Mouse (Mus musculus) limb, embryonic 14.5 days (tissue): ENCODE data around the gene Fam207a. TPM values are rescaled to one million over a fixed set of nuclear protein-coding genes. Genes with fewer than 3 reads are reported as not detected.
A peak's percentile ranks its signal among the peaks of the same experiment; 100 is the strongest.

Experiments used
- ATAC-seq: fragments of 200-750 bp; cut with Nextera tagmentation; 2 replicates; pipeline ENCODE4 v1.8.0; 2017; ENCODE audit warnings: low read depth, moderate number of reproducible peaks, moderate TSS enrichment; ENCODE audit not compliant: low FRiP score
- DNase-seq: peaks from one replicate; pipeline ENCODE4 v3.0.0-alpha.2; 2015; ENCODE audit warnings: low spot score
- H3K27ac ChIP-seq: fragments of 300-500 bp; sonication (generic); replicated peaks from 2 replicates; pipeline ENCODE4 v1.5.1; 2014; ENCODE audit warnings: low read depth, mild to moderate bottlenecking, low read length, moderate library complexity, mixed read lengths
- H3K27me3 ChIP-seq: fragments of 300-500 bp; sonication (generic); 2 replicates; pipeline ENCODE4 v1.6.1; 2014; ENCODE audit warnings: low read length, mixed read lengths; ENCODE audit not compliant: control insufficient read depth, insufficient read depth
- H3K36me3 ChIP-seq: fragments of 300-500 bp; sonication (generic); 2 replicates; pipeline ENCODE4 v1.6.1; 2014; ENCODE audit warnings: mild to moderate bottlenecking, low read length, moderate library complexity, mixed read lengths; ENCODE audit not compliant: control insufficient read depth, insufficient read depth
- H3K4me1 ChIP-seq: fragments of 300-500 bp; sonication (generic); 2 replicates; pipeline ENCODE4 v1.6.1; 2014; ENCODE audit warnings: antibody characterized with exemption, low read length, mixed read lengths; ENCODE audit not compliant: control insufficient read depth, insufficient read depth
- H3K4me2 ChIP-seq: fragments of 300-500 bp; sonication (generic); replicated peaks from 2 replicates; pipeline ENCODE4 v1.6.1; 2014; ENCODE audit warnings: low read depth, mild to moderate bottlenecking, low read length, moderate library complexity; ENCODE audit not compliant: severe bottlenecking
- H3K4me3 ChIP-seq: fragments of 300-500 bp; sonication (generic); replicated peaks from 2 replicates; pipeline ENCODE4 v1.5.1; 2014; ENCODE audit warnings: low read length
- H3K9ac ChIP-seq: fragments of 300-500 bp; sonication (generic); 2 replicates; pipeline ENCODE4 v1.6.1; 2014; ENCODE audit warnings: mild to moderate bottlenecking, low read depth, low read length, moderate library complexity; ENCODE audit not compliant: severe bottlenecking
- H3K9me3 ChIP-seq: fragments of 300-500 bp; sonication (generic); 2 replicates; pipeline ENCODE4 v1.6.1; 2016; ENCODE audit warnings: low read length; ENCODE audit not compliant: control insufficient read depth
- POLR2A ChIP-seq: fragments of 200-500 bp; IDR thresholded peaks from 2 replicates; pipeline ENCODE4 v1.8.0; 2012; ENCODE audit warnings: inconsistent platforms, mild to moderate bottlenecking, moderate library complexity, borderline replicate concordance; ENCODE audit not compliant: insufficient read depth, insufficient read length; ENCODE audit errors: extremely low read depth
- WGBS: fragments of 180-500 bp; shearing (Covaris S2); extraction: QIAGEN DNeasy Blood & Tissue Kit; methylation state at CpG from one replicate; pipeline ENCODE4 v1.1.7; 2014; 5-methylcytosine and 5-hydroxymethylcytosine counted together
- polyA plus RNA-seq, 2 experiments: library from polyadenylated mRNA; depleted of rRNA in 1 of 2; stranded (reverse) in 1 of 2; unstranded in 1 of 2; fragments of >200 nt; fragmentation: Nextera tagmentation in 1 of 2; extraction: Ambion mirVana in 1 of 2; gene quantifications; 2 replicates each; pipeline versions ENCODE4 v1.2.1 to v1.2.3; 2012 to 2014

Fam207a gene
- polyA plus RNA-seq, 2 experiments = 38.6 to 41.7 TPM

DNA sequence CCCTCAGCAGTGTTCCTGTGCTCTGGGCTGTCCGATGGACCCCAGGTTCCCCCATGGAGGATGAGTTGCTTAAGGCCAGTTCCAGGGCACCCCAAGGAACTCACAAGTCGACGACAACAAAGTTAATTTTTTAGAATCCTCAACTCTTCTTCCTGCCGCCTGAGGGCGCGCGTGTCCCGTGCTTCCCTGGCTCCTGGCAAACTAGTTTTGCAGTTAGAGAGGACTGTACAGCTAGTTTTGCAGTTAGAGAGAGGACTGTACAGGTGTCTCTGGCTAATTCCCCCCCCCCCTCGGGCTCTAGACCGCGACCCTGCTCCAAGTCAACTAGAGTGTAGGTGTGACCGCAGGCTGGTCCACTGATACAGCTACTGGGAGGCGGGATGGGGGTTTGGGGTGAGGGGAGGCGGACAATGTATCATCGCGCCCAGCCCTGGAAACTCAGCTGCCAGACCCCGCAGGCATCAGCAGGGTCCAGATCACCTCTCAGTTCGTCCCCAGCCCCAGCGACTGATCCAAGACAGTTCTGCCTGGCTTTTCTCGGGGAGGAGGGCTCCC lies 1.6 kb upstream of the Fam207a start:
- H3K9me3 ChIP-seq = no peaks in the 10 kb centered on the region
- H3K4me2 ChIP-seq = peak overlapping the region; percentile 84
- no peaks in the 10 kb centered on the region for H3K27me3 ChIP-seq
- H3K36me3 ChIP-seq = peaks cover 15% of the 10 kb centered on the region
- TF ChIP-seq POLR2A = no peak
- H3K9ac ChIP-seq = 0 out of 2 replicates have a peak overlapping the region, but pooled peaks have one; percentile 86
- ATAC-seq = 0 out of 2 replicates have a peak, but pooled peaks have one; percentile 11
- no peak overlapping the region for H3K27ac ChIP-seq
- H3K4me1 ChIP-seq = peaks cover 16% of the 10 kb centered on the region
- peak; percentile 42 for DNase-seq
- WGBS = 22% methylated on average over 20 of the region's 20 CpGs
- no peak overlapping the region for H3K4me3 ChIP-seq

DNA sequence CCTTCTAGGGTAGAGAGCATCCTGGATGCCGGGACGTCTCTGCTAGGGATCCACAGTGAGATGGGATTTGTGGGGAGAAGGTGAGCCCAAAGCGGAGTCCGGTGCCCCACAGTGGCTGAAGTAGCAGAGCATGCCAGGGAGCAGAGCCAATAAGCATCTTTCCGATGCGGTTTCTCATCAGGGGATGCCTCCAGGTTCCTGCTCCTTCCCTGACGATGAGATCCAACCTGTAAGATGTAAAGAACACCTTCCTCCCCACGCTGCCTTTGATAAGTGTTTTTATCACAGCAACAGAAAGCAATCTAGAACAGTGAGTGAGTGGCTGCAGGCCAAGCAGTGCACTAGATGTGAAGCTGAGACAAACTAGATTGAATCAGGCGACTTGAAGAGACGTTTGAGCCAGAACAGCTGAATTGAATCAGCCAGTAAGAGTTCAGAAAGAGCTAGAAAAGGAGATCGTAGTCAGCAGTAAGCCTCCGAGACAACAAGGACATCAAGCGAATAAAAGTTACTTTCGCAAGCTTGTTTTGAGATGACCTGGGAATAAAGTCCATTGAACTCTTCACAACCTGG lies 880 bp upstream of the Fam207a start:
- TF ChIP-seq POLR2A = no peak
- Histone ChIP-seq H3K27ac (peak overlapping the region; percentile 86), H3K27me3 (no peaks in the 10 kb centered on the region), H3K4me3 (peak overlapping the region; percentile 94), H3K36me3 (peaks cover 22% of the 10 kb centered on the region), H3K4me2 (peak overlapping the region; percentile 84), H3K9me3 (no peaks in the 10 kb centered on the region), H3K4me1 (peaks cover 14% of the 10 kb centered on the region), H3K9ac (peak overlapping the region; percentile 86)
- DNase-seq (peak; percentile 16), ATAC-seq (no peak)
- 44% methylated on average over 14 of the region's 14 CpGs for WGBS

GRCm38 (mm10) chr10:77510225-77510982 lies 5.2 kb downstream of the Fam207a start:
- DNase-seq (no peak), ATAC-seq (no peak)
- TF ChIP-seq POLR2A = no peak
- Histone ChIP-seq H3K9me3 (no peaks in the 10 kb centered on the region), H3K4me2 (no peak overlapping the region), H3K4me1 (peaks cover 5% of the 10 kb centered on the region), H3K27ac (no peak overlapping the region), H3K9ac (no peak overlapping the region), H3K27me3 (no peaks in the 10 kb centered on the region), H3K4me3 (no peak overlapping the region), H3K36me3 (peaks cover 73% of the 10 kb centered on the region)
- 71% methylated on average over 15 of the region's 15 CpGs for WGBS

DNA sequence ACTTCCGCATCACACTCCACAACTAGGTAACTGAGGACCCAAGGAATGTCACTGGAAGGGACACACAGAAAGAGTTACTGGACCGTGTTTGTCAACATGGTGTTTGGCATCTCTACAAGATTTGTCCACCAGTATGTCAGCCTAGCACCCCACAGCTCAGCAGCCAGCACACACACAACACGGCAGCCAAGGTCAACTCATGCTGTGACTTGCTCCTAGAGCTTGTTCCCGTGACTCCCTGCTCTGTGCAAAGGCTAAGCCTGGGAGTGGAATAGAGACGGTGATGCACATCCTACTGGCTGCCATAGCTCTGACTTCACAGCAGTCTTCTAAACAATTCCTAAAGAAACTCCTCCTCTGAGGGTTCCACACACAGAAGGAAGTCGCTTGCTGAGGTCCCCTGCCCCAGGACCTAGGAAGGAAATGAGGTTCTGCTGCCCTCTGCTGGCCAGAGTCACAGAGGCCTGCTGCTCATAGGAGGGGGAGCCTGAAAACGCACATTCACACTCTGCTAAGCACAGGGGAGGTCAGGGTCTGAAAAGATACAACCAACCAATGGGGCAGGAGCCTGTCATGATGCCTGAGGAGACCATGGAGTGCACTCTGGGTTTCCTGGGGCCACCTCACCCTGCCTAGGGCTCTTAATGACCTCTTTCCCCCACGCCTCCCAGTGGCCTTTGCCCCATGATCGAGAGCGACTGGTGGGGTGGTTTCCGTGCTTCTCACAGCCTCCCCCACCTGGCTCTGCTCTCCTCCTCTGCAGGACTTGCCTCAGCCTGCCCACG lies 6.0 kb downstream of the Fam207a start:
- WGBS = 52% methylated on average over 12 of the region's 12 CpGs
- Histone ChIP-seq H3K9ac (no peak overlapping the region), H3K4me2 (no peak overlapping the region), H3K36me3 (peaks cover 81% of the 10 kb centered on the region), H3K9me3 (no peaks in the 10 kb centered on the region), H3K27ac (no peak overlapping the region), H3K27me3 (no peaks in the 10 kb centered on the region), H3K4me1 (peaks cover 2% of the 10 kb centered on the region), H3K4me3 (no peak overlapping the region)
- DNase-seq (peak; percentile 86), ATAC-seq (peak; percentile 80; the same call in 1 of the 2 replicates)
- no peak for TF ChIP-seq POLR2A

- no peak for TF ChIP-seq POLR2A
- Histone ChIP-seq H3K4me1 (no peaks in the 10 kb centered on the region), H3K4me3 (no peak overlapping the region), H3K4me2 (no peak overlapping the region), H3K9me3 (no peaks in the 10 kb centered on the region), H3K27me3 (no peaks in the 10 kb centered on the region), H3K9ac (no peak overlapping the region), H3K27ac (no peak overlapping the region), H3K36me3 (peaks cover 82% of the 10 kb centered on the region)
- ATAC-seq (no peak), DNase-seq (no peak)
- WGBS = 93% methylated on average over 3 of the region's 3 CpGs
Observed at GRCm38 (mm10) chr10:77508744-77509143, 6.8 kb downstream of the Fam207a start.
